In genomic region chr17:79543907-79544522, GRCm38 (mm10) we compare ENCODE assay signal across 10 mouse cellular contexts.
A peak's percentile ranks its signal among the peaks of the same experiment; 100 is the strongest.
DNase-seq lines count a peak whose midpoint lies in the region; ATAC-seq and TF ChIP-seq lines count a peak whose summit lies in the region.
"Had no signal": no experiment of that assay in that cellular context is flagged by ENCODE, and none has a peak within 500 bp of the region (broad histone marks: within the 10 kb centered on the region; RNA-seq: fewer than 3 reads in every experiment).

No protein-coding gene starts in this region.

- ATAC-seq in kidney, postnatal 0 days (replicated peaks; ENCODE audit: low FRiP score, low read depth): no peak
- ATAC-seq in megakaryocyte progenitor cell, adult 5-6 weeks (replicated peaks; ENCODE audit: poor library complexity): peak; percentile 77
- no peak for ATAC-seq in liver, embryonic 11.5 days (replicated peaks; ENCODE audit: low FRiP score)

- TF ChIP-seq CTCF in heart, adult 2 months (IDR thresholded peaks at IDR 0.05): no peak
- TF ChIP-seq CTCF in kidney, postnatal 0 days (IDR thresholded peaks at IDR 0.05; ENCODE audit: low read depth): no peak

- peak; percentile 47; the same call in 1 of the 2 replicates for TF ChIP-seq EP300 in heart, adult 2 months (IDR thresholded peaks at IDR 0.05; ENCODE audit: insufficient read depth, low read depth, low read length)

- WGBS in heart, adult 2 months: 9% methylated on average over 7 of the region's 7 CpGs
- 44% methylated on average over 7 of the region's 7 CpGs for WGBS in kidney, postnatal 0 days
- WGBS in liver, embryonic 11.5 days: 85% methylated on average over 7 of the region's 7 CpGs

- TF ChIP-seq POLR2A in heart, adult 2 months (IDR thresholded peaks at IDR 0.05; ENCODE audit: insufficient read depth, low read depth, low read length): 0 out of 2 replicates have a peak, but pooled peaks have one; percentile 8

- DNase-seq in layer of hippocampus, adult 8-10 months (ENCODE audit: low spot score in 2 of 2): peak; percentile 5 to 9
- DNase-seq in layer of hippocampus, adult 9-10 months (ENCODE audit: low spot score): no peak
- DNase-seq in cerebellum, adult 18-20 months: peak; percentile 34 to 41
- DNase-seq in heart, adult 2 months: peak; percentile 69 to 85
- DNase-seq in kidney, postnatal 0 days (ENCODE audit: low spot score): peak; percentile 48
- DNase-seq in c-Kit-positive CD71-positive TER-119-positive erythroid progenitor cells, embryonic 14.5 days (ENCODE audit: low spot score): no peak
- no peak for DNase-seq in liver, embryonic 11.5 days (ENCODE audit: low spot score)

- intact Hi-C loops in heart, adult 2 months (cut with DNase I): loop anchor here (1.0 to 2.0 kb wide), 2 partner anchors 165 to 187 kb away; no protein-coding TSS in a partner anchor

- H3K79me2 ChIP-seq in heart, adult 2 months (replicated peaks; ENCODE audit: control insufficient read depth, insufficient read depth, low read length): no peaks in the 10 kb centered on the region

- H3K36me3 ChIP-seq in heart, adult 2 months (ENCODE audit: control insufficient read depth, insufficient read depth, low read length): no peaks in the 10 kb centered on the region
- H3K36me3 ChIP-seq in kidney, postnatal 0 days (ENCODE audit: insufficient read depth, low read length): no peaks in the 10 kb centered on the region
- no peaks in the 10 kb centered on the region for H3K36me3 ChIP-seq in liver, embryonic 11.5 days (ENCODE audit: control insufficient read depth, insufficient read depth, low read length)
- H3K36me3 ChIP-seq: G1E; neural tube, embryonic 13.5 days had no signal

- no peaks in the 10 kb centered on the region for H3K27me3 ChIP-seq in heart, adult 2 months (ENCODE audit: control insufficient read depth, insufficient read depth, low read length)
- H3K27me3 ChIP-seq in kidney, postnatal 0 days (ENCODE audit: insufficient read depth, low read length): no peaks in the 10 kb centered on the region
- H3K27me3 ChIP-seq in liver, embryonic 11.5 days (replicated peaks; ENCODE audit: control insufficient read depth, insufficient read depth, low read length): no peaks in the 10 kb centered on the region
- H3K27me3 ChIP-seq: neural tube, embryonic 13.5 days had no signal

- H3K4me3 ChIP-seq in heart, adult 2 months: no peak overlapping the region
- H3K4me3 ChIP-seq in kidney, postnatal 0 days (replicated peaks; ENCODE audit: low read depth, low read length): no peak overlapping the region
- H3K4me3 ChIP-seq in liver, embryonic 11.5 days (ENCODE audit: low read depth, low read length): no peak overlapping the region
- H3K4me3 ChIP-seq: neural tube, embryonic 13.5 days had no signal

- H3K4me1 ChIP-seq in heart, adult 2 months (ENCODE audit: control insufficient read depth, insufficient read depth, low read length): peaks cover 9% of the 10 kb centered on the region
- H3K4me1 ChIP-seq in kidney, postnatal 0 days (replicated peaks; ENCODE audit: insufficient read depth, low read length): 0 out of 2 replicates have a peak, but pooled peaks cover 2% of the 10 kb centered on the region
- H3K4me1 ChIP-seq in liver, embryonic 11.5 days (replicated peaks; ENCODE audit: control insufficient read depth, insufficient read depth, low read length): no peaks in the 10 kb centered on the region
- H3K4me1 ChIP-seq: neural tube, embryonic 13.5 days had no signal

- no peak overlapping the region for H3K4me2 ChIP-seq in kidney, postnatal 0 days (ENCODE audit: low read length)
- no peak overlapping the region for H3K4me2 ChIP-seq in liver, embryonic 11.5 days
- H3K4me2 ChIP-seq: neural tube, embryonic 13.5 days had no signal

- no peak overlapping the region for H3K9ac ChIP-seq in heart, adult 2 months (ENCODE audit: low read depth, low read length)
- H3K9ac ChIP-seq in kidney, postnatal 0 days (ENCODE audit: low read depth, low read length): no peak overlapping the region
- H3K9ac ChIP-seq in liver, embryonic 11.5 days (ENCODE audit: low read depth, low read length): no peak overlapping the region
- H3K9ac ChIP-seq: neural tube, embryonic 13.5 days had no signal

- H3K27ac ChIP-seq in heart, adult 2 months: peak overlapping the region; percentile 82
- H3K27ac ChIP-seq in kidney, postnatal 0 days: peak overlapping the region; percentile 62; the same call in 1 of the 2 replicates
- no peak overlapping the region for H3K27ac ChIP-seq in liver, embryonic 11.5 days (ENCODE audit: low read depth, low read length)
- H3K27ac ChIP-seq: neural tube, embryonic 13.5 days had no signal

- H3K9me3 ChIP-seq in kidney, postnatal 0 days (replicated peaks; ENCODE audit: low read length): no peaks in the 10 kb centered on the region
- no peaks in the 10 kb centered on the region for H3K9me3 ChIP-seq in liver, embryonic 11.5 days (ENCODE audit: control insufficient read depth, low read length)
- H3K9me3 ChIP-seq: G1E; neural tube, embryonic 13.5 days had no signal

Comparison
In these comparisons a context has a peak if more than half of its experiments do, and no peak if none do; other contexts are left out.
1. DNase-seq: peak in layer of hippocampus, adult 8-10 months (2 of 2), cerebellum, adult 18-20 months (2 of 2), heart, adult 2 months (2 of 2) and kidney, postnatal 0 days (single experiment); none in layer of hippocampus, adult 9-10 months (single experiment), c-Kit-positive CD71-positive TER-119-positive erythroid progenitor cells, embryonic 14.5 days (single experiment) and liver, embryonic 11.5 days (single experiment).